Mouse (Mus musculus): ENCODE data around the gene Npas2.

DNA sequence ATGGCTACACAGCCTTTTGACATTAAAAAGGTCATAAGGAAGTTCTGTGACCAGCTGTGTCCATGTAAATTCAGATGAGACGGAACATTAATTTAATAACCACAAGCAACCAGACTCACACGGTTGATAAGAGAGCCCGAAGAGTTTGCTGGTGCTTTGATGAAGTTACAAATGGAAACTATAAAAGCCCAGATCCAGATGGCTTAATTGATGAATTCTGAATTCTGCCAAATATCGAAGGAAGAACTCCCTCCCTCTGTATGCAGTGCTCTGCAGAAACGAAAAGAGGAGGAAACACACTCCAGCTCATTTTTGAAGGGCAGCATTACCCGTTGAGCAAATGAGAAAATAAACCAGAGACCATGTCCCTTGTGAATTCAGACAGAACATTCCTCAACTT, 79.4 kb downstream of the Npas2 start:
- TF ChIP-seq CTCF (IDR thresholded peaks at IDR 0.05; ENCODE audit: insufficient read depth, low read depth, low read length) = no peak
- TF ChIP-seq POLR2A (IDR thresholded peaks at IDR 0.05; ENCODE audit: insufficient read depth, low read depth, low read length) = no peak
